Mouse (Mus musculus) embryonic fibroblast, embryonic 13.5 days (primary cell): Measurements from ENCODE around the gene Rgcc. TPM values are rescaled to one million over a fixed set of nuclear protein-coding genes. Genes with fewer than 3 reads are reported as not detected.

Experiments
- H3K27ac ChIP-seq: 2 replicates; pipeline ENCODE4 v1.5.1; 2012; ENCODE audit warnings: low read length, control low read depth, inconsistent platforms; ENCODE audit not compliant: insufficient read depth
- H3K4me1 ChIP-seq: 2 replicates; pipeline ENCODE4 v1.6.1; 2011; ENCODE audit warnings: low read length; ENCODE audit not compliant: control insufficient read depth, insufficient read depth
- H3K4me3 ChIP-seq: 2 replicates; pipeline ENCODE4 v1.5.1; 2011; ENCODE audit warnings: mild to moderate bottlenecking, control low read depth, low read length; ENCODE audit not compliant: insufficient read depth
- CTCF ChIP-seq: IDR thresholded peaks from 2 replicates; pipeline ENCODE4 v1.5.1; 2011; ENCODE audit warnings: mild to moderate bottlenecking, control low read depth, low read length, moderate library complexity, borderline replicate concordance; ENCODE audit not compliant: insufficient read depth
- POLR2A ChIP-seq: IDR thresholded peaks from 2 replicates; pipeline ENCODE4 v1.6.1; 2011; ENCODE audit warnings: low read depth, mild to moderate bottlenecking, control low read depth, low read length, moderate library complexity
- polyA plus RNA-seq: library from polyadenylated mRNA; stranded (reverse); fragments of >200 nt; gene quantifications from 2 replicates; pipeline ENCODE4 v1.2.4, GENCODE M21; 2011; ENCODE audit warnings: low read depth; ENCODE audit not compliant: missing spikeins, insufficient read length

Gene Rgcc
- polyA plus RNA-seq, 1 experiment, result 7.1 TPM

GRCm38 (mm10) chr14:79314245-79315010 lies 13.0 kb upstream of the Rgcc start:
- H3K4me1 ChIP-seq, result peaks cover 11% of the 10 kb centered on the region
- H3K27ac ChIP-seq, result peak overlapping the region; percentile 27; the same call in 1 of the 2 replicates

GRCm38 (mm10) chr14:79313439-79314175 lies 12.2 kb upstream of the Rgcc start:
- Histone ChIP-seq H3K27ac (peak overlapping the region; percentile 27; the same call in 1 of the 2 replicates), H3K4me3 (no peak overlapping the region), H3K4me1 (peaks cover 11% of the 10 kb centered on the region)
- TF ChIP-seq CTCF (no peak), POLR2A (no peak)

More at GRCm38 (mm10) chr14:79314245-79315010, 13.0 kb upstream of the Rgcc start:
- no peak overlapping the region for H3K4me3 ChIP-seq
- TF ChIP-seq CTCF, result no peak
- TF ChIP-seq POLR2A, result no peak

- peaks cover 11% of the 10 kb centered on the region for H3K4me1 ChIP-seq
- H3K4me3 ChIP-seq, result no peak overlapping the region
- TF ChIP-seq CTCF, result no peak
- TF ChIP-seq POLR2A, result no peak
- H3K27ac ChIP-seq, result no peak overlapping the region; the same call in 1 of the 2 replicates
These were observed 11.3 kb upstream of the Rgcc start for GRCm38 (mm10) chr14:79312719-79313118.

- TF ChIP-seq CTCF (no peak), POLR2A (no peak)
- H3K4me3 ChIP-seq, result no peak overlapping the region
- peaks cover 11% of the 10 kb centered on the region for H3K4me1 ChIP-seq
- peak overlapping the region; percentile 15; the same call in 1 of the 2 replicates for H3K27ac ChIP-seq
These were observed 10.5 kb upstream of the Rgcc start for GRCm38 (mm10) chr14:79311918-79312454.

GRCm38 (mm10) chr14:79309115-79309514 lies 7.7 kb upstream of the Rgcc start:
- no peak for TF ChIP-seq CTCF
- no peak for TF ChIP-seq POLR2A
- Histone ChIP-seq H3K27ac (no peak overlapping the region), H3K4me1 (peaks cover 10% of the 10 kb centered on the region), H3K4me3 (no peak overlapping the region)

DNA sequence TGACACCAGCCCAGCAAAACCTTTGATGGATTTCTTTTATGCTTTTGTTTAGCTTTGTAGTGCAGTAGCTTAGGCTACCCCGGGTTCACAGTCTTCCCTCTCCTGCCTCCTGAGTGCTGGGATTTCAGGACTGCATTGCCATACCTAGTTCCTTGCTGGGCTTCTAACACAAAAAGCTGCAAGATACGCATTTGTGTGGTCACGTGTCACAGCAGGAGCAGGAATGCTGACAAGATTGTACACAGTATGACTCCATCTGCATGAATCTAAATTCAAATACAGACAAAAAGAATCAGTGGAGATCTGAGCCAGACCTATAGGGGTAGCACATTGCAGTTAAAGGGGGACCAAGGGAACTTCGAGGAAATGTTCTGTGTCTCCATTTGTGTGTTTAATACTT lies 6.9 kb upstream of the Rgcc start:
- TF ChIP-seq CTCF (no peak), POLR2A (no peak)
- Histone ChIP-seq H3K4me1 (peaks cover 7% of the 10 kb centered on the region), H3K27ac (no peak overlapping the region), H3K4me3 (no peak overlapping the region)

GRCm38 (mm10) chr14:79307908-79308307 lies 6.5 kb upstream of the Rgcc start:
- Histone ChIP-seq H3K4me3 (no peak overlapping the region), H3K4me1 (peaks cover 7% of the 10 kb centered on the region), H3K27ac (no peak overlapping the region)
- TF ChIP-seq CTCF (no peak), POLR2A (no peak)

- Histone ChIP-seq H3K4me3 (no peak overlapping the region), H3K27ac (no peak overlapping the region), H3K4me1 (peaks cover 2% of the 10 kb centered on the region; the same call in 1 of the 2 replicates)
- TF ChIP-seq CTCF (no peak), POLR2A (no peak)
These were observed 5.7 kb upstream of the Rgcc start for GRCm38 (mm10) chr14:79307138-79307537.

- H3K4me1 ChIP-seq, result no peaks in the 10 kb centered on the region
- no peak overlapping the region for H3K27ac ChIP-seq
- H3K4me3 ChIP-seq, result no peak overlapping the region
- TF ChIP-seq POLR2A (no peak), CTCF (no peak)
These were observed 3.5 kb upstream of the Rgcc start for GRCm38 (mm10) chr14:79304873-79305464.
